Mouse (Mus musculus) layer of hippocampus, adult 2 months (tissue): ENCODE results near the gene Yy2. TPM values are rescaled to one million over a fixed set of nuclear protein-coding genes. Genes with fewer than 3 reads are reported as not detected.

ENCODE experiments used
- DNase-seq, 2 experiments: peaks; one replicate each; pipeline ENCODE4 v3.0.0; 2022; ENCODE audit warnings: low spot score in 2 of 2
- H3K27ac ChIP-seq: fragments of 200-600 bp; 2 replicates; pipeline ENCODE4 v1.8.1; 2022
- H3K4me3 ChIP-seq: fragments of 200-600 bp; 2 replicates; pipeline ENCODE4 v1.8.1; 2022; ENCODE audit warnings: mild to moderate bottlenecking
- CTCF ChIP-seq: fragments of 200-600 bp; conservative IDR thresholded peaks from 2 replicates; pipeline ENCODE4 v1.8.1; 2022; ENCODE audit warnings: antibody characterized with exemption, mild to moderate bottlenecking, moderate library complexity
- total RNA-seq, 2 experiments: library from RNA; stranded (reverse); gene quantifications; 2 replicates each; pipeline ENCODE4 v1.2.3; 2021

Gene Yy2
- total RNA-seq, 2 experiments from 2014 or later, result 0.93 TPM; not detected in 1

DNA sequence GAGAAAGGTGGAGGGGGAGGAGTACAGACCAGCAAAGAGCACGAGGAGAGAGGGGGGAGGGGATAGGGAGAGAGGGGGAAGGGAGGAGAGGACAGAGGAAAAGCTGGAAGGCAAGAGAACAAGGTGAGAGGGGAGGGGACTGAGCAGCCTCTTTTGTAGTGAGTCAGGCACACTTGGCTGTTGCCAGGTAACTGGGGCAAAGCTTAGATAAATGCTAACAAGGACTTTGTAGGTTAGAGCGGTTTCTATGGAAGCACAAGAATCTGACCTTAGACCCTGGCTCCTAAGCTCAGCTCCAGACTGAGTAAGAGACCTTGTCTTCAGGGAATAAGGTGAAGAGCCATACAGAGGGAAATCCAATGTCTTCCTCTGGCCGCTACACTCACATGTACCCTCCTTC lies 21.7 kb downstream of the Yy2 start:
- H3K27ac ChIP-seq, result no peak overlapping the region
- no peak for TF ChIP-seq CTCF
- DNase-seq, result no peak
- no peak overlapping the region for H3K4me3 ChIP-seq

Other genes with a start within 250 kb of the Yy2 start
- gene Phex, start 153.7 kb downstream of the Yy2 start, total RNA-seq, result under 1 TPM; 0.29 to 0.38 TPM
- gene Sms, start 76.7 kb downstream of the Yy2 start, total RNA-seq, result 100 to 1,000 TPM in 1 of 2 experiments, 10 to 100 TPM in 1; 80.3 to 111 TPM
- 10 to 100 TPM; 34.0 to 34.1 TPM for gene Mbtps2, start 29.7 kb upstream of the Yy2 start, total RNA-seq
- not detected for gene Smpx, start 129.9 kb upstream of the Yy2 start, total RNA-seq
- under 1 TPM; 0.25 to 0.26 TPM for gene Klhl34, start 249.4 kb upstream of the Yy2 start, total RNA-seq